Mouse (Mus musculus): Measurements from ENCODE around the gene Mkrn2os. TPM values are rescaled to one million over a fixed set of nuclear protein-coding genes. Genes with fewer than 3 reads are reported as not detected.

Gene Mkrn2os
- total and polyA plus RNA-seq, 3 experiments = 0.46 TPM; not detected in 2

- Histone ChIP-seq H3K27me3 (ENCODE audit: control insufficient read depth in 1 of 2, insufficient read depth in 2 of 2, low read length in 2 of 2) (no peaks in the 10 kb centered on the region), H3K36me3 (ENCODE audit: control insufficient read depth in 1 of 2, insufficient read depth in 2 of 2, low read length in 2 of 2) (peaks cover 0 to 10% of the 10 kb centered on the region in 2 experiments; a peak in 2 of 4 replicates), H3K4me3 (ENCODE audit: control insufficient read depth in 1 of 2, insufficient read depth in 1 of 2, low read depth in 2 of 2, low read length in 2 of 2) (peak overlapping the region; percentile 2 to 8; a peak in 1 of 4 replicates), H3K27ac (ENCODE audit: control insufficient read depth, low read depth, low read length) (no peak overlapping the region), H3K79me2 (ENCODE audit: control insufficient read depth, insufficient read depth, low read length, poor library complexity) (peaks cover 7% of the 10 kb centered on the region), H3K9ac (ENCODE audit: control insufficient read depth, low read depth, low read length, poor library complexity, severe bottlenecking) (no peak overlapping the region; the same call in 1 of the 2 replicates), H3K4me1 (ENCODE audit: control insufficient read depth in 1 of 2, insufficient read depth in 2 of 2, low read length in 2 of 2) (peaks cover 2 to 5% of the 10 kb centered on the region in 2 experiments; a peak in 3 of 4 replicates), H3K9me3 (replicated peaks; ENCODE audit: insufficient read depth, low read length) (no peaks in the 10 kb centered on the region)
- TF ChIP-seq MYB (IDR thresholded peaks at IDR 0.05; ENCODE audit: low read depth, low read length) (no peak), CTCF (IDR thresholded peaks at IDR 0.05 in 2 of 3, conservative IDR thresholded peaks at IDR 0.05 in 1 of 3; ENCODE audit: control insufficient read depth in 1 of 3, insufficient read depth in 1 of 3, low read depth in 2 of 3, low read length in 3 of 3, poor library complexity in 1 of 3, severe bottlenecking in 1 of 3) (peak in 2 of 3 experiments; percentile 9 to 20; a peak in 1 of 6 replicates), ZNF384 (IDR thresholded peaks at IDR 0.05; ENCODE audit: low read depth, low read length) (no peak), EP300 (IDR thresholded peaks at IDR 0.05; ENCODE audit: low read depth in 1 of 2, low read length in 2 of 2) (no peak), ZKSCAN1 (IDR thresholded peaks at IDR 0.05; ENCODE audit: low read depth, low read length) (no peak), POLR2A (IDR thresholded peaks at IDR 0.05; ENCODE audit: control insufficient read depth in 1 of 2, insufficient read depth in 1 of 2, low read depth in 1 of 2, low read length in 2 of 2, poor library complexity in 1 of 2) (no peak), E2F4 (IDR thresholded peaks at IDR 0.05; ENCODE audit: borderline replicate concordance, low read depth, low read length) (0 out of 2 replicates have a peak, but pooled peaks have one; percentile 24), RAD21 (IDR thresholded peaks at IDR 0.05; ENCODE audit: low read depth, low read length) (peak; percentile 15)
- DNase-seq (ENCODE audit: low read depth, low spot score) = no peak
Measured at GRCm38 (mm10) chr6:115601322-115601714, 8.9 kb upstream of the Mkrn2os start.

- H3K9me3 ChIP-seq (replicated peaks; ENCODE audit: insufficient read depth, low read length) = no peaks in the 10 kb centered on the region
- no peak overlapping the region for H3K9ac ChIP-seq (ENCODE audit: control insufficient read depth, low read depth, low read length, poor library complexity, severe bottlenecking)
- DNase-seq (ENCODE audit: low read depth, low spot score) = peak; percentile 37
- no peak overlapping the region for H3K27ac ChIP-seq (ENCODE audit: control insufficient read depth, low read depth, low read length)
- peaks cover 0 to 2% of the 10 kb centered on the region in 2 experiments; a peak in 1 of 4 replicates for H3K36me3 ChIP-seq (ENCODE audit: control insufficient read depth in 1 of 2, insufficient read depth in 2 of 2, low read length in 2 of 2)
- H3K27me3 ChIP-seq (ENCODE audit: control insufficient read depth in 1 of 2, insufficient read depth in 2 of 2, low read length in 2 of 2) = no peaks in the 10 kb centered on the region
- no peaks in the 10 kb centered on the region for H3K79me2 ChIP-seq (ENCODE audit: control insufficient read depth, insufficient read depth, low read length, poor library complexity)
- TF ChIP-seq EP300 (IDR thresholded peaks at IDR 0.05; ENCODE audit: low read depth in 1 of 2, low read length in 2 of 2) (0 out of 4 replicates have a peak, but pooled peaks of 1 of the 2 experiments have one; percentile 9), RCOR1 (IDR thresholded peaks at IDR 0.05; ENCODE audit: low read depth, low read length) (peak; percentile 60; the same call in 1 of the 2 replicates), TCF12 (IDR thresholded peaks at IDR 0.05; ENCODE audit: low read depth, low read length) (0 out of 2 replicates have a peak, but pooled peaks have one; percentile 15), KAT2A (conservative IDR thresholded peaks at IDR 0.05; ENCODE audit: low read depth, low read length) (no peak)
- H3K4me3 ChIP-seq (ENCODE audit: control insufficient read depth in 1 of 2, insufficient read depth in 1 of 2, low read depth in 2 of 2, low read length in 2 of 2) = no peak overlapping the region
- peaks cover 0 to 4% of the 10 kb centered on the region in 2 experiments; a peak in 1 of 4 replicates for H3K4me1 ChIP-seq (ENCODE audit: control insufficient read depth in 1 of 2, insufficient read depth in 2 of 2, low read length in 2 of 2)
Measured at GRCm38 (mm10) chr6:115595667-115596066, 3.3 kb upstream of the Mkrn2os start.

- Histone ChIP-seq H3K9me3 (replicated peaks; ENCODE audit: insufficient read depth, low read length) (no peaks in the 10 kb centered on the region), H3K27ac (ENCODE audit: control insufficient read depth, low read depth, low read length) (no peak overlapping the region), H3K4me1 (ENCODE audit: control insufficient read depth in 1 of 2, insufficient read depth in 2 of 2, low read length in 2 of 2) (peaks cover 0 to 4% of the 10 kb centered on the region in 2 experiments; a peak in 1 of 4 replicates), H3K9ac (ENCODE audit: control insufficient read depth, low read depth, low read length, poor library complexity, severe bottlenecking) (no peak overlapping the region), H3K27me3 (ENCODE audit: control insufficient read depth in 1 of 2, insufficient read depth in 2 of 2, low read length in 2 of 2) (no peaks in the 10 kb centered on the region), H3K79me2 (ENCODE audit: control insufficient read depth, insufficient read depth, low read length, poor library complexity) (no peaks in the 10 kb centered on the region), H3K36me3 (ENCODE audit: control insufficient read depth in 1 of 2, insufficient read depth in 2 of 2, low read length in 2 of 2) (peaks cover 0 to 2% of the 10 kb centered on the region in 2 experiments; a peak in 1 of 4 replicates), H3K4me3 (ENCODE audit: control insufficient read depth in 1 of 2, insufficient read depth in 1 of 2, low read depth in 2 of 2, low read length in 2 of 2) (no peak overlapping the region)
- no peak for TF ChIP-seq MAFK (IDR thresholded peaks at IDR 0.05; ENCODE audit: borderline replicate concordance, low read depth, low read length)
- TF ChIP-seq POLR2A (IDR thresholded peaks at IDR 0.05; ENCODE audit: control insufficient read depth in 1 of 2, insufficient read depth in 1 of 2, low read depth in 1 of 2, low read length in 2 of 2, poor library complexity in 1 of 2) = no peak
- TF ChIP-seq GABPA (IDR thresholded peaks at IDR 0.05; ENCODE audit: low read depth, low read length) = no peak
- TF ChIP-seq ZMIZ1 (IDR thresholded peaks at IDR 0.05; ENCODE audit: low read depth, low read length) = no peak
- no peak for TF ChIP-seq POLR2AphosphoS5 (IDR thresholded peaks at IDR 0.05; ENCODE audit: borderline replicate concordance, low read depth, low read length)
- no peak for TF ChIP-seq TAL1 (IDR thresholded peaks at IDR 0.05; ENCODE audit: low read length)
- TF ChIP-seq CHD1 (IDR thresholded peaks at IDR 0.05; ENCODE audit: low read depth, low read length) = no peak
- TF ChIP-seq CTCF (IDR thresholded peaks at IDR 0.05 in 2 of 3, conservative IDR thresholded peaks at IDR 0.05 in 1 of 3; ENCODE audit: control insufficient read depth in 1 of 3, insufficient read depth in 1 of 3, low read depth in 2 of 3, low read length in 3 of 3, poor library complexity in 1 of 3, severe bottlenecking in 1 of 3) = no peak
- TF ChIP-seq JUND (IDR thresholded peaks at IDR 0.05; ENCODE audit: low read depth, low read length) = no peak
- no peak for TF ChIP-seq CHD2 (IDR thresholded peaks at IDR 0.05; ENCODE audit: low read length)
- TF ChIP-seq ZC3H11A (IDR thresholded peaks at IDR 0.05; ENCODE audit: low read depth, low read length) = no peak
- TF ChIP-seq POLR2AphosphoS2 (IDR thresholded peaks at IDR 0.05; ENCODE audit: low read length) = no peak
- TF ChIP-seq KAT2A (conservative IDR thresholded peaks at IDR 0.05; ENCODE audit: low read depth, low read length) = no peak
- TF ChIP-seq MXI1 (IDR thresholded peaks at IDR 0.05; ENCODE audit: low read depth, low read length) = no peak
- no peak for TF ChIP-seq ZNF384 (IDR thresholded peaks at IDR 0.05; ENCODE audit: low read depth, low read length)
- no peak for DNase-seq (ENCODE audit: low read depth, low spot score)
Measured at GRCm38 (mm10) chr6:115594463-115594862, 2.1 kb upstream of the Mkrn2os start.

All from MEL (cell line).